Mouse (Mus musculus): ENCODE data around the gene Adam22. TPM values are rescaled to one million over a fixed set of nuclear protein-coding genes. Genes with fewer than 3 reads are reported as not detected.

Gene Adam22
- polyA plus RNA-seq, 1 experiment from 2014 or later: 11.5 TPM

DNA sequence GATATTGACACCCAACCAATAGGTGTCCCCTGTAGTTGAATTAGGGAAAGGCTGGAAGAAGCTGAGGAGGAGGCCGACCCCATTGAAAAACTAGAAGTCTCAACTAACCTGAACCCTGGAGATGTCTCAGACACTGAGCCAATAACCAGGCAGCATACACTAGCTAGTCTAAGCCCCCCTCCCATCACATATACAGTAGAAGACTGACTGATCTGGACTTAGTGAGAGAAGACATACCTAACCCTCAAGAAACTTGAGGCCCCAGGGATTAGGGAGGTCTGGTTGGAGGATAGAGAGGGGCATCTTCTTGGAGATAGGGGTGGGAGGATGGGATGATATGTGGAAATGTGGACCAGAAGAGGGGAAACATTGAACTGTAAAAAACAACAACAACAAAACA, 110.6 kb downstream of the Adam22 start:
- no peak overlapping the region for H3K4me2 ChIP-seq (ENCODE audit: low read length)
- H3K36me3 ChIP-seq (ENCODE audit: control insufficient read depth, insufficient read depth, low read length): no peaks in the 10 kb centered on the region
- H3K4me3 ChIP-seq (ENCODE audit: control insufficient read depth in 1 of 2, insufficient read depth in 1 of 2, low read depth in 1 of 2, low read length in 2 of 2): no peak overlapping the region
- H3K4me1 ChIP-seq (ENCODE audit: control insufficient read depth in 2 of 2, insufficient read depth in 2 of 2, low read length in 2 of 2): no peaks in the 10 kb centered on the region
- no peak for ATAC-seq (ENCODE audit: insufficient number of reproducible peaks, insufficient read depth, low FRiP score, low read depth)
- no peak overlapping the region for H3K27ac ChIP-seq (replicated peaks in 1 of 2; ENCODE audit: control insufficient read depth in 1 of 2, insufficient read depth in 1 of 2, low read depth in 2 of 2, low read length in 2 of 2)
- H3K9ac ChIP-seq (ENCODE audit: low read length): no peak overlapping the region
- H3K27me3 ChIP-seq (ENCODE audit: control insufficient read depth, insufficient read depth, low read length): no peaks in the 10 kb centered on the region
- no peaks in the 10 kb centered on the region for H3K9me3 ChIP-seq (ENCODE audit: control insufficient read depth, low read length)
- 88% methylated on average over 1 of the region's 1 CpGs for WGBS

DNA sequence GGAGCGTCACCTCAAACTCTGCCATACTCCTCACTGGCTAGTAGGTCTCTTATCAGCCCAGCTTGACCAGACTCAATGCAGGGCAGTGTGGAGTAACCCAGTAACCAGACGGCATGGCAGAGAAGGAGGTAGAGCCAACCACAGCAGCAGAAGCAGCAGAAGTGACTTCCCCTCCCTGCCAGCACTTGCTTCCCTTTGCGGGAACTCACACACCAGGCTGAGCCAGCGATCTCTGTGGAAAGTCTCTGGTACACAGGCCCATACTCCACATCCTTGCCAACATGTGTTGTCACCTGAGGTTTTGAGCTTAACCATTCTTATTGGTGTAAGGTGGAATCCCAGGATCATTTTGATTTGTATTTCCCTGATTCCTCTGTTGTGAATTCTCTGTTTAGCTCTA, 111.5 kb downstream of the Adam22 start:
- Histone ChIP-seq H3K4me1 (ENCODE audit: control insufficient read depth in 2 of 2, insufficient read depth in 2 of 2, low read length in 2 of 2) (no peaks in the 10 kb centered on the region), H3K9me3 (ENCODE audit: control insufficient read depth, low read length) (no peaks in the 10 kb centered on the region), H3K4me2 (ENCODE audit: low read length) (no peak overlapping the region), H3K4me3 (ENCODE audit: control insufficient read depth in 1 of 2, insufficient read depth in 1 of 2, low read depth in 1 of 2, low read length in 2 of 2) (no peak overlapping the region), H3K27ac (replicated peaks in 1 of 2; ENCODE audit: control insufficient read depth in 1 of 2, insufficient read depth in 1 of 2, low read depth in 2 of 2, low read length in 2 of 2) (no peak overlapping the region), H3K36me3 (ENCODE audit: control insufficient read depth, insufficient read depth, low read length) (no peaks in the 10 kb centered on the region), H3K9ac (ENCODE audit: low read length) (no peak overlapping the region), H3K27me3 (ENCODE audit: control insufficient read depth, insufficient read depth, low read length) (no peaks in the 10 kb centered on the region)
- no peak for ATAC-seq (ENCODE audit: insufficient number of reproducible peaks, insufficient read depth, low FRiP score, low read depth)
- 84% methylated on average over 4 of the region's 4 CpGs for WGBS

DNA sequence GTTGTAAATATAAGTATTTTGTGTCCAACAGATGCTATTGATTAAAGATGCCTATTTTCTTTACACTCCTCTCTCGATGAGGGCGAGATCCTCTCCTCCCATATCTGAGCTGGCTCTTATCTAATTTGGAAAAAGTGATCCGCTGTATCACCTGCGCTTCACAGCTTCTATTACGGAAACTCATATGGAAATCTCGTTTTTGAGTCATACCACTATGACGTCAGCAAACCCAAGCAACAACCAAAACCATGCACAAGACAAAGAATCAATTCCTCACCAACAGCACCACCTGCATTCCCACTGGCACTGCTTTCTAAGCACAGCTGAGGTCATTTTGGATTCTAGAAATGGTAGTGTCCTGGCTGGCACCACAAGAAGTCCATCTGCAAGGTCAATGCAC, 123.3 kb downstream of the Adam22 start:
- Histone ChIP-seq H3K27me3 (ENCODE audit: control insufficient read depth, insufficient read depth, low read length) (no peaks in the 10 kb centered on the region), H3K36me3 (ENCODE audit: control insufficient read depth, insufficient read depth, low read length) (no peaks in the 10 kb centered on the region), H3K4me3 (ENCODE audit: control insufficient read depth in 1 of 2, insufficient read depth in 1 of 2, low read depth in 1 of 2, low read length in 2 of 2) (no peak overlapping the region), H3K9me3 (ENCODE audit: control insufficient read depth, low read length) (no peaks in the 10 kb centered on the region), H3K4me1 (ENCODE audit: control insufficient read depth in 2 of 2, insufficient read depth in 2 of 2, low read length in 2 of 2) (no peaks in the 10 kb centered on the region), H3K27ac (replicated peaks in 1 of 2; ENCODE audit: control insufficient read depth in 1 of 2, insufficient read depth in 1 of 2, low read depth in 2 of 2, low read length in 2 of 2) (no peak overlapping the region), H3K4me2 (ENCODE audit: low read length) (no peak overlapping the region), H3K9ac (ENCODE audit: low read length) (no peak overlapping the region)
- WGBS: 90% methylated on average over 7 of the region's 7 CpGs
- no peak for ATAC-seq (ENCODE audit: insufficient number of reproducible peaks, insufficient read depth, low FRiP score, low read depth)

DNA sequence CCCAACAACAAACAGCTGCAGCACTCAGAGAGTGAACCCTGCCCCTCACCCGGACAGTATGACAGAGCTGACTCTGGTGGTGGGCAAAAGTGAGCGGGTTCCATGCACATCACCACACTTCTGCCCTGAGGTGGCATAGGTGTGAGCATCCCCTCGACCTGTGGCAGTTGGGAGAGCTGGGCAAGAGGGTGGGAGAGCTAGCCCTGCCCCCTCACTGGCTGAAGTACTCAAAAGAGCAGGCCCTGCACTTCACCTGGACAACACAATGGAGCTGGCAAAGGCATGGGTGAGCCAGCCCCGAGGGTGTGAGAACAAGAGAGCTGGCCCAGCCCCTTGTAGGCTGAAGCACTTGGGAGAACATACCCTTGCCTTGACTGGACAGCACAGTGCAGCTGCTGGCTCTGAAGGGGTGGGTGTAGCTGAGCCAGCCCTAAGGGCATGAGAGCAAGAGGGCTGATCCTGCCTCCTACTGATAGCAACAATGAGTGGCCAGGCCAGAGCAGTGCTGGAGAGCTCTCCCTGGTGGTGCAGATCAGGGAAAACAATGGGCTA, 124.8 kb downstream of the Adam22 start:
- no peaks in the 10 kb centered on the region for H3K4me1 ChIP-seq (ENCODE audit: control insufficient read depth in 2 of 2, insufficient read depth in 2 of 2, low read length in 2 of 2)
- H3K4me2 ChIP-seq (ENCODE audit: low read length): no peak overlapping the region
- no peak overlapping the region for H3K27ac ChIP-seq (replicated peaks in 1 of 2; ENCODE audit: control insufficient read depth in 1 of 2, insufficient read depth in 1 of 2, low read depth in 2 of 2, low read length in 2 of 2)
- no peaks in the 10 kb centered on the region for H3K27me3 ChIP-seq (ENCODE audit: control insufficient read depth, insufficient read depth, low read length)
- no peaks in the 10 kb centered on the region for H3K36me3 ChIP-seq (ENCODE audit: control insufficient read depth, insufficient read depth, low read length)
- no peak for ATAC-seq (ENCODE audit: insufficient number of reproducible peaks, insufficient read depth, low FRiP score, low read depth)
- H3K4me3 ChIP-seq (ENCODE audit: control insufficient read depth in 1 of 2, insufficient read depth in 1 of 2, low read depth in 1 of 2, low read length in 2 of 2): no peak overlapping the region
- WGBS: 61% methylated on average over 4 of the region's 4 CpGs
- H3K9me3 ChIP-seq (ENCODE audit: control insufficient read depth, low read length): no peaks in the 10 kb centered on the region
- H3K9ac ChIP-seq (ENCODE audit: low read length): no peak overlapping the region

DNA sequence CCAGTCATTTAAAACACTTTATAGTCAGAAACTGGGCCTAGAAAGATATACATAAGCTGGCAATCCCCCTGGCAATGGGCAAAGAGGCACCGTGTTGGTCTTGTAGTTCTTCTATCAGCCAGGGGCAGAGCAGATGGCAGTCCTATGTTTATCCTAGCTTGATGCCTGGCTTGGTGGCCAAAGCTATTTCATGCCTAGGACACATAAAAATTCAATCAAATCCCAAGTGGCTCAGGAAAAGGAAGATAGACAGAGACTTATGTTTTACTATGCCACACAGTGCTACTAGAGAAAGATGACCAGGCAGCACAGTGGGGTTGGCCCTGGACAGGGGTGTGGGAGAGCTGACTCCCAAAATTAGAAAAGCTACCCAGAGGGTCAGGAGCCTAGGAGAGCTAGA, 125.3 kb downstream of the Adam22 start:
- ATAC-seq (ENCODE audit: insufficient number of reproducible peaks, insufficient read depth, low FRiP score, low read depth): no peak
- H3K36me3 ChIP-seq (ENCODE audit: control insufficient read depth, insufficient read depth, low read length): no peaks in the 10 kb centered on the region
- no peak overlapping the region for H3K4me3 ChIP-seq (ENCODE audit: control insufficient read depth in 1 of 2, insufficient read depth in 1 of 2, low read depth in 1 of 2, low read length in 2 of 2)
- H3K27ac ChIP-seq (replicated peaks in 1 of 2; ENCODE audit: control insufficient read depth in 1 of 2, insufficient read depth in 1 of 2, low read depth in 2 of 2, low read length in 2 of 2): no peak overlapping the region
- no peaks in the 10 kb centered on the region for H3K9me3 ChIP-seq (ENCODE audit: control insufficient read depth, low read length)
- no peaks in the 10 kb centered on the region for H3K27me3 ChIP-seq (ENCODE audit: control insufficient read depth, insufficient read depth, low read length)
- 92% methylated on average over 1 of the region's 1 CpGs for WGBS
- no peak overlapping the region for H3K9ac ChIP-seq (ENCODE audit: low read length)
- H3K4me2 ChIP-seq (ENCODE audit: low read length): no peak overlapping the region
- H3K4me1 ChIP-seq (ENCODE audit: control insufficient read depth in 2 of 2, insufficient read depth in 2 of 2, low read length in 2 of 2): no peaks in the 10 kb centered on the region

DNA sequence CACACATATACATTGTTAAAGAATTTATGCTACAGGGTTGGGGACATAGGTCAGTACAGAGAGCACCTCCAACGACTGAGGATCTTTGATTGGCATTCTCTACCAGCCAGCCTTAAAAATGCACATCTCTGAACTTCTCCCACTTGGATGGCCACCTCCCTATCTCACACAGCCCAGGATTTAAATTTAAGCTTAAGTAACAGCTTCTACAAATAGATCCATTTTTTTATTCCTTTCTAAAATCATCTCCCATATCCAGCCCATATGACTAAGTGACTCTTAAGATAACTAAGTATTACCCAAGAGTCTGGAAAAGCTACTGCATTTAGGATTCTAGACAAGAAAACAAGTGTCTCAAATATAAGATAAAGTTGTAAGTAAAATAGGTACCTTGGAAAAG, 140.9 kb downstream of the Adam22 start:
- Histone ChIP-seq H3K9me3 (ENCODE audit: control insufficient read depth, low read length) (no peaks in the 10 kb centered on the region), H3K4me1 (ENCODE audit: control insufficient read depth in 2 of 2, insufficient read depth in 2 of 2, low read length in 2 of 2) (peaks cover 1 to 9% of the 10 kb centered on the region in 2 experiments), H3K4me2 (ENCODE audit: low read length) (no peak overlapping the region), H3K36me3 (ENCODE audit: control insufficient read depth, insufficient read depth, low read length) (no peaks in the 10 kb centered on the region), H3K9ac (ENCODE audit: low read length) (no peak overlapping the region), H3K27ac (replicated peaks in 1 of 2; ENCODE audit: control insufficient read depth in 1 of 2, insufficient read depth in 1 of 2, low read depth in 2 of 2, low read length in 2 of 2) (no peak overlapping the region), H3K27me3 (ENCODE audit: control insufficient read depth, insufficient read depth, low read length) (no peaks in the 10 kb centered on the region), H3K4me3 (ENCODE audit: control insufficient read depth in 1 of 2, insufficient read depth in 1 of 2, low read depth in 1 of 2, low read length in 2 of 2) (no peak overlapping the region)
- no peak for ATAC-seq (ENCODE audit: insufficient number of reproducible peaks, insufficient read depth, low FRiP score, low read depth)
- 71% methylated on average over 1 of the region's 1 CpGs for WGBS

DNA sequence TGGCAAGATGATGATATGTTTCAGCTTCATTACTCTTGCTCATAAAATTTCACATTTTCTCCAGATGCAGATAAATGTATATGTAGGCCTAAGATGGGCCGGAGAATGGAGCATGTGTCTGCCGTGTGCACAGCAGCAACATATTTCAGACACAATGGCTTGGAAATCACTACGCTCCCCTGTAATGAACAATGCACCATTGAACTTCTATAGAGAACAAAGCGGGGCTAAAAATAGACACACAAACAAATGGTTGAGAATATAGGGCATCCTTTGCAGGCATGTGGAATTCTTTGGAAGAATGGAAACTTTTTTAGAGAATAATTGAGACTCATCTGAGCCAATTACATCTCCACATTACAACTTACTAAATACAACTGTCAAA, 143.6 kb downstream of the Adam22 start:
- H3K4me1 ChIP-seq (ENCODE audit: control insufficient read depth in 2 of 2, insufficient read depth in 2 of 2, low read length in 2 of 2): peaks cover 2 to 16% of the 10 kb centered on the region in 2 experiments
- no peak overlapping the region for H3K4me3 ChIP-seq (ENCODE audit: control insufficient read depth in 1 of 2, insufficient read depth in 1 of 2, low read depth in 1 of 2, low read length in 2 of 2)
- no peak overlapping the region for H3K9ac ChIP-seq (ENCODE audit: low read length)
- WGBS: 56% methylated on average over 4 of the region's 4 CpGs
- no peak overlapping the region for H3K4me2 ChIP-seq (ENCODE audit: low read length)
- no peaks in the 10 kb centered on the region for H3K36me3 ChIP-seq (ENCODE audit: control insufficient read depth, insufficient read depth, low read length)
- no peaks in the 10 kb centered on the region for H3K27me3 ChIP-seq (ENCODE audit: control insufficient read depth, insufficient read depth, low read length)
- ATAC-seq (ENCODE audit: insufficient number of reproducible peaks, insufficient read depth, low FRiP score, low read depth): no peak
- no peak overlapping the region for H3K27ac ChIP-seq (replicated peaks in 1 of 2; ENCODE audit: control insufficient read depth in 1 of 2, insufficient read depth in 1 of 2, low read depth in 2 of 2, low read length in 2 of 2)
- H3K9me3 ChIP-seq (ENCODE audit: control insufficient read depth, low read length): no peaks in the 10 kb centered on the region

DNA sequence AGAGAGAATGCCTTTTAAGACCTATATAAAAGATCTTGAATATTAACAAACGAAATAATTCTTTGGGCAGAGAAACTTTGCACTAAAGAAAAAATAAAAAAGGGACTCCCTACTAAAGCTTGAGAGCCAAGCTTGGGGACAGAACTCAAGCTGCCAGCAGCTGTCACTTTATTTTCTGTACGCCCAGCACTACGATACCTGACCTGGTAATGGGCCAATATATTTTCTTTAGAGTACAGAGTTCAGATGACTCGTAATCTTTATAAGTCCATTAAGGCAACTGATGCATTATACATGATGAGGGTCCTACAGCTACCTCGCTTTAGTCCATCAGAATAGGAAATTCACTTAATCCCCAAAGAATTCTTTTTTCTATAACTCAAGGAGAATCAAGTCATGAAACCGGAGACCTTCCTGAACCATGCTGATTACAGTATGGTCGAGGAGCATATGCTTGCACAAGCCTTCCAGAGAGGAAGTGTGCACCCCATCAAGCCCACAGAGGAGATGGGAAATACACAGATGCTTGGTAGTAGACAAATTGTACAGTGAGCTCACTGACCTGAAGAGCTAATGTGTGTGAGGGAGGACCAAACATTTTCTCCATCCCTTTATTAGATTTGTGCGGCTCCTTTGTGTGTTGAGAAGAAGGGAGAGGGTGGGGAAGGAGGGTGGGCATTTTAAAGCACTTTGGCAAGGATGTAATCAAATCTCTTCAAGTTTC, 144.2 kb downstream of the Adam22 start:
- Histone ChIP-seq H3K9ac (ENCODE audit: low read length) (no peak overlapping the region), H3K27me3 (ENCODE audit: control insufficient read depth, insufficient read depth, low read length) (no peaks in the 10 kb centered on the region), H3K4me1 (ENCODE audit: control insufficient read depth in 2 of 2, insufficient read depth in 2 of 2, low read length in 2 of 2) (peaks cover 2 to 16% of the 10 kb centered on the region in 2 experiments), H3K36me3 (ENCODE audit: control insufficient read depth, insufficient read depth, low read length) (no peaks in the 10 kb centered on the region), H3K4me3 (ENCODE audit: control insufficient read depth in 1 of 2, insufficient read depth in 1 of 2, low read depth in 1 of 2, low read length in 2 of 2) (no peak overlapping the region), H3K9me3 (ENCODE audit: control insufficient read depth, low read length) (no peaks in the 10 kb centered on the region), H3K4me2 (ENCODE audit: low read length) (no peak overlapping the region), H3K27ac (replicated peaks in 1 of 2; ENCODE audit: control insufficient read depth in 1 of 2, insufficient read depth in 1 of 2, low read depth in 2 of 2, low read length in 2 of 2) (no peak overlapping the region)
- 83% methylated on average over 8 of the region's 8 CpGs for WGBS
- ATAC-seq (ENCODE audit: insufficient number of reproducible peaks, insufficient read depth, low FRiP score, low read depth): no peak
